Comparison of ENCODE assay signal across 24 mouse cellular contexts in the genomic region with DNA sequence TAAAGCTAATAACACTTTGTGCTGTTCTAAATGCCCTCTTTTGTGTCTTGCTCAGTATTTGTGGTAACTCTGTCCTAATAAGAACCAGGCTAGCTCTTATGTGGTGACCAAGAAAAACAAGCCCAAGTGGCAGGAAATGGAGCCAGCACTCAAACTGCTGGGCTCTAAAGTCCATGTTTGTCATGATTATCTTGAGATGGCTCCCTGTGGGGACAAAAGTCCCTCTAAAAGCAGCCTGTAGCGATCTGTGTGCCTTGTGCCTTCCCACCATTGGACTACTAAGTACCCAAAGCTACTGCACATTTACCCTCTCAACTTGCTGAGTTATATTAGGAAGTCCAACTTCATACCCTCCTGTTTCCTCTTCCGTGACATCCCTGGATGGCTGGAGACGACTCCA.
"Had no signal": no experiment of that assay in that cellular context is flagged by ENCODE, and none has a peak within 500 bp of the region (broad histone marks: within the 10 kb centered on the region; RNA-seq: fewer than 3 reads in every experiment).

No protein-coding gene starts in this region.

- ATAC-seq: hindbrain, embryonic 16.5 days; inflammation-experienced regulatory T-cells, adult 6 months had no signal

- H3K27me3 ChIP-seq: hindbrain, embryonic 12.5 days; limb, embryonic 12.5 days had no signal

- H3K9ac ChIP-seq: hindbrain, embryonic 12.5 days; hindbrain, embryonic 14.5 days; limb, embryonic 12.5 days; liver, embryonic 14.5 days had no signal

- DNase-seq: gastrocnemius, adult 2 months; gastrocnemius, postnatal 10 days; gastrocnemius, postnatal 25 days; heart, adult 2 months; heart, postnatal 10 days; heart, postnatal 4 days; kidney, adult 11 months; kidney, adult 2 months; kidney, adult 9 months; kidney, postnatal 10 days; kidney, postnatal 25 days; kidney, postnatal 4 days; liver had no signal

- H3K36me3 ChIP-seq: hindbrain, embryonic 10.5 days; hindbrain, embryonic 12.5 days; limb, embryonic 10.5 days; limb, embryonic 12.5 days had no signal

- H3K4me3 ChIP-seq: gastrocnemius, adult 2 months; heart, adult 2 months; hindbrain, embryonic 10.5 days; hindbrain, embryonic 12.5 days; layer of hippocampus, adult 2 months; left cerebral cortex, adult 2 months; limb, embryonic 10.5 days; limb, embryonic 12.5 days had no signal

- H3K27ac ChIP-seq: gastrocnemius, adult 2 months; heart, adult 2 months; hindbrain, embryonic 10.5 days; hindbrain, embryonic 12.5 days; hindbrain, embryonic 14.5 days; layer of hippocampus, adult 2 months; left cerebral cortex, adult 2 months; limb, embryonic 10.5 days; limb, embryonic 12.5 days; liver, embryonic 14.5 days had no signal

- H3K9me3 ChIP-seq: hindbrain, embryonic 10.5 days; hindbrain, embryonic 12.5 days; limb, embryonic 10.5 days; limb, embryonic 12.5 days had no signal

- H3K4me1 ChIP-seq: hindbrain, embryonic 12.5 days; limb, embryonic 10.5 days; limb, embryonic 12.5 days had no signal

- H3K4me2 ChIP-seq: hindbrain, embryonic 12.5 days; hindbrain, embryonic 14.5 days; limb, embryonic 12.5 days; liver, embryonic 11.5 days had no signal
